Mouse (Mus musculus) bone marrow, adult 2 months (tissue): ENCODE measurements around the gene D430041D05Rik. TPM values are rescaled to one million over a fixed set of nuclear protein-coding genes. Genes with fewer than 3 reads are reported as not detected.

ENCODE experiments used
- H3K27ac ChIP-seq: fragments of 200-500 bp; 2 replicates; pipeline ENCODE4 v1.5.1; 2012; ENCODE audit warnings: low read depth, mild to moderate bottlenecking, control low read depth, inconsistent platforms, low read length; ENCODE audit not compliant: control insufficient read depth, poor library complexity, insufficient read depth
- H3K4me1 ChIP-seq: fragments of 200-500 bp; 2 replicates; pipeline ENCODE4 v1.6.1; 2011; ENCODE audit warnings: low read length; ENCODE audit not compliant: control insufficient read depth, insufficient read depth
- H3K4me3 ChIP-seq: fragments of 200-500 bp; replicated peaks from 2 replicates; pipeline ENCODE3; 2011; ENCODE audit warnings: mild to moderate bottlenecking, low read depth, low read length, control low read depth; ENCODE audit not compliant: control insufficient read depth
- CTCF ChIP-seq: fragments of 200-500 bp; IDR thresholded peaks from 2 replicates; pipeline ENCODE4 v1.5.1; 2011; ENCODE audit warnings: low read length, control low read depth; ENCODE audit not compliant: control insufficient read depth, insufficient read depth
- POLR2A ChIP-seq: fragments of 200-500 bp; IDR thresholded peaks from 2 replicates; pipeline ENCODE4 v1.6.1; 2011; ENCODE audit warnings: low read depth, mild to moderate bottlenecking, control low read depth, low read length, borderline replicate concordance; ENCODE audit not compliant: control insufficient read depth
- WGBS: fragments of 180-500 bp; shearing (Covaris S2); methylation state at CpG from one replicate; pipeline ENCODE4 v1.1.7; 2018; 5-methylcytosine and 5-hydroxymethylcytosine counted together
- polyA plus RNA-seq: library from polyadenylated mRNA; stranded (reverse); fragments of >200 nt; gene quantifications from 2 replicates; pipeline ENCODE4 v1.2.4, GENCODE M21; 2011; ENCODE audit warnings: low replicate concordance; ENCODE audit not compliant: missing spikeins, insufficient read depth, insufficient read length

Gene D430041D05Rik
- polyA plus RNA-seq, 1 experiment, result not detected

DNA sequence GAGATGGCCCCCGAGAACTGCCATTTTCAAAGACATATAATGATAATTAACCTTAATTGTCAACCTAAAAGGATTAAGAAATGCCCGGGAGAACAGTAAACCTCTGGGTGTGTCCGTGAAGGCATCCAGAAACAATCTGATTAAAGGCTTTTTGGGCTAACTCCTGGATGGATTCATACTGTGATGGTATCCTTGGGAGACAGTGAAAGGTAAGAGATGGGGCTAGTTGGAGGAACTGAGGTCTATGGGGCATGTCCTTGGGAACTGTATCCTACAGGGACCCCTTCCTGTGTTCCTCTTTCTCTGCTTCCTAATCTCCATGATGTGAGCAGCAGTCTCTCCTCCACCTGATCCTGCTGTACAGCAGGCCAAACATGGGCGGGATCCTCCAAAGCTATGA, 38.7 kb downstream of the D430041D05Rik start:
- no peak for TF ChIP-seq CTCF
- no peak for TF ChIP-seq POLR2A
- Histone ChIP-seq H3K4me1 (no peaks in the 10 kb centered on the region), H3K27ac (no peak overlapping the region), H3K4me3 (no peak overlapping the region)
- WGBS, result 77% methylated on average over 4 of the region's 4 CpGs

DNA sequence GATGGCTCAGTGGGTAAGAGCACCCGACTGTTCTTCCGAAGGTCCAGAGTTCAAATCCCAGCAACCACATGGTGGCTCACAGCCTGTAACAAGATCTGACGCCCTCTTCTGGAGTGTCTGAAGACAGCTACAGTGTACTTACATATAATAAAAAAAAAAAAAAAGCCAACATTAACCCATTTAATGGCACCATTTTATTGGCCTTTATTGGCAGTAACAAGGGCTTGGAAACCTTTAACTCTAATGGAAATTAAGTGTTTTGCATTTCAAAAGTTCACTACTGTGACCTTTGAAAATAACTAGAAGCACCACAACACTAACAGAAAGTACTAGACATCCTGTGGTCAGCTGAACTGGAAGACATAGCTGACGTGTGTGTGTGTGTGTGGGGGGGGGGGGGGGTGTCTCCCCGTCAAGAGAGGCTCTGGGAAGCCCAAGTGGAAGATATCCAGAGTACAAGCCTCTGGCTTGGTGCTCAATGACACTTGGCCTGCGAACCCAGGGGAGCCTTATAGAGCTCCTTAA, 39.1 kb downstream of the D430041D05Rik start:
- no peak overlapping the region for H3K4me3 ChIP-seq
- H3K4me1 ChIP-seq, result no peaks in the 10 kb centered on the region; the same call in 1 of the 2 replicates
- 66% methylated on average over 6 of the region's 6 CpGs for WGBS
- H3K27ac ChIP-seq, result no peak overlapping the region
- TF ChIP-seq POLR2A, result no peak

DNA sequence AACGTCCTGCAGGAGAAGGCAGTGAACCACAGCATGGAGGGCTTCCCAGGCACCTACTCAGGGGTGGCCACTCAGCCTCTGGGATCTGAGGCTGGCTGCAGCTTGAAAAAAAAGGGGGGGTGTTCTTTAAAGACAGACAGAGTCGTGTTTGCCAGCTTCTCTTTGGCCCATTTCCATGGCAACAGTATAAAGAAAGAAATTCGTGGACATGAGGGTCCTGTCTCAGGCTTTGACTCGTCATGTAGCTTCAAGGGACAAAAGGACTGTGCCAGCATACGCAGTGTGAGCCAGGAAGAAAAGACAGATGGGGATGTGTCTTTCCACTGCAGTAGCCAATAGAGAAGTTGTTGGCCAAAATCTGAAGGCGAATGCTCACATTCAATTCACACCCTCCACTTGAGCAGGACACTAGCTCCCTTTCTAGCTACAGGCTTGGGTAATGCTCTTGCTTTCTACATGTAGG, 42.9 kb downstream of the D430041D05Rik start:
- H3K4me3 ChIP-seq, result no peak overlapping the region
- TF ChIP-seq CTCF, result no peak
- no peak for TF ChIP-seq POLR2A
- no peak overlapping the region for H3K27ac ChIP-seq
- H3K4me1 ChIP-seq, result no peaks in the 10 kb centered on the region; the same call in 1 of the 2 replicates
- WGBS, result 57% methylated on average over 6 of the region's 6 CpGs

DNA sequence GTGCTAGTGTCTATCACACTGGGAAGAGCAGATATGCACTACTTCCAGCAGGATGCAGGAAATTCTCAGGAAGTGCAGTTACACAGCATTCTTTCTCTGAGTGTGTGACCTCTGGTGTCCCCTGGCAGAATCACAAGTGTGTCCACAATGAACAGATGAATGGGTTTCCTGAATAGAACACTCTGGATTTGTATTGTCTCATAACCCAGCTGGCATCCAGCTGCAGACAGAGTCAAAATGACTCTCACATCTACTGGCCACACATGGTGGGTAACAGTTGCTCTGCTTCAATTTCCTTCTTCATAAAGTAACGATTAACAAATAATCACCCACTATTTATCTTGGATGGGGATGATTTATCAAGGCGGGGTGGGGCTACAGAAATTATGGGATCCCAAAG, 43.5 kb downstream of the D430041D05Rik start:
- H3K4me1 ChIP-seq, result no peaks in the 10 kb centered on the region; the same call in 1 of the 2 replicates
- WGBS, result 68% methylated on average over 2 of the region's 2 CpGs
- no peak overlapping the region for H3K27ac ChIP-seq
- no peak for TF ChIP-seq CTCF
- TF ChIP-seq POLR2A, result no peak
- H3K4me3 ChIP-seq, result no peak overlapping the region

DNA sequence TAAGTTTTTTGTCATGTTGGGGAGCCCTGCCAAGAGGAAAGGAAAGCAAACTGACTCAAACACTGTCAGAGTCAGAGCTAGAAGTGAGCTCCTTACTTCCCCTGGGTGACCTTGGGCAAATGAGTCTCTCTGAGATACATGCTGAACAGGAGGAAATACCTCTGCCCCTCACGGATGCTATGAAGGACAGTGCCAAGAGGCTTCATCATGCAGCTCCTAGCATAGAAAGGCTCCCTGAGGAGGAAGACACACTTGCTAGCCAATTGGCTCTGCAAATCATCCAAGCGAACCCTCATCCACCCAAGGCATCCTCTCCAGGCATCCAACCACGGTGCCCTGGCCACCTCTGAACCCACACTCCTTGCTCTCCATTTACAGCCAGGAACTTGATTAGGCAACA, 51.5 kb downstream of the D430041D05Rik start:
- 62% methylated on average over 3 of the region's 3 CpGs for WGBS
- Histone ChIP-seq H3K27ac (no peak overlapping the region), H3K4me1 (no peaks in the 10 kb centered on the region), H3K4me3 (no peak overlapping the region)
- TF ChIP-seq CTCF (no peak), POLR2A (no peak)

DNA sequence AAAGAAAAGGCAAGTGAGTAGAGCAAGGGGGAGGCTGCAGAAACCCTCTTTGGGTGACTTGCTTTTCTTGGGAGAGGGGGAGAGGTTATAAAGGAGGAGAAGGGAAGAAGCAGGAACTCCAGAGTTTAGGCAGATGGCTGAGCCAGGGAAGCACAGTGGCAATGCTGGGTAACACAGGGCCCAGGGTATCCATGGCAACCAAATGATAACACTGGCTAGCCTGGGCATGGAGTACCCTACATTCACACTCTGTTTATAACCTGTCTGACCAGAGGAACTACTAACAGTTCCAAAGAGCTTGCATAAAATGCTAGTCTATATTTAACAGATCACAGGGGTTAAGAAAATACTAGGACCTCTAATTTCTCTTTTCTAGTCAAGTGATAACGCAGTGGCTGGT, 51.9 kb downstream of the D430041D05Rik start:
- WGBS, result 79% methylated on average over 1 of the region's 1 CpGs
- Histone ChIP-seq H3K4me3 (no peak overlapping the region), H3K4me1 (no peaks in the 10 kb centered on the region), H3K27ac (no peak overlapping the region)
- TF ChIP-seq POLR2A (no peak), CTCF (no peak)

DNA sequence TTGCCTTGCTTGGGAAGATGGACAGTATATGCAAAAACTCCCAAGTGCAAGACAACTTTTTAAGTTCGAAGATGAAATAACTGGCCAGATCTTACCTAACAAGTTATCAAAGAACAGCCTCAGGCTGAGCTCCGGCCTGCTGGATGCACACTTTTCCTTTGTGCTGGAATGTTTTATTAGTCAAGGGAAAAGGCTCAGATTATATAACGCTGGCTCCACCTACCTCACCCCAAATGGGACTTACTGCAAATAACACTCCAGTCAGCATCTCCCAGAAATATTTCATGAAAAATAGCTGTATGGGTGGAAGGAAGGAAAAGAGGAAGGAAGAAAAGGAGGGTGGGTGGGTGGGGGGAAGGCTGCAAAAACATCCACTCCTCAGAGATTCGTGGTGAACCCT, 54.3 kb downstream of the D430041D05Rik start:
- no peak overlapping the region for H3K27ac ChIP-seq
- no peaks in the 10 kb centered on the region for H3K4me1 ChIP-seq
- H3K4me3 ChIP-seq, result no peak overlapping the region
- 58% methylated on average over 4 of the region's 4 CpGs for WGBS
- TF ChIP-seq POLR2A, result no peak
- no peak for TF ChIP-seq CTCF

DNA sequence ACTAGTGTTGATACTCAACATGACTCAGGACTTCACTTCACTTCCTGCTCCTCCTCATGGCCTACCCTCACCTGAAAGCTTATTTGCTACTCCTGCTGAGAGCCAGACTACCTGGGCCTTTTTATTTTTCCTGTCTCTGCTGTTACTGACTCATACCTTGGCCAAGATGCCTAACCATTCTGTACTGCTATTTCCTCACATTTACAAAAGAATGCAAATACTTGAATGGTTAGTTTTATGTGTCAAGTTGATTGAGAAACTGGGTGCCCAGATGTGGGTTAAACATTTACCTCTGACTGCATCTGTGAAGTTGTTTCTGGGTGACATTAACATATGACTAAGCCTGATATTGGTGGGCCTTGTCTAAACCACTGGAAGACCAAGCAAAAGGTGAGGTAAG, 56.7 kb downstream of the D430041D05Rik start:
- no peaks in the 10 kb centered on the region for H3K4me1 ChIP-seq
- no peak overlapping the region for H3K4me3 ChIP-seq
- H3K27ac ChIP-seq, result no peak overlapping the region
- TF ChIP-seq POLR2A (no peak), CTCF (no peak)

DNA sequence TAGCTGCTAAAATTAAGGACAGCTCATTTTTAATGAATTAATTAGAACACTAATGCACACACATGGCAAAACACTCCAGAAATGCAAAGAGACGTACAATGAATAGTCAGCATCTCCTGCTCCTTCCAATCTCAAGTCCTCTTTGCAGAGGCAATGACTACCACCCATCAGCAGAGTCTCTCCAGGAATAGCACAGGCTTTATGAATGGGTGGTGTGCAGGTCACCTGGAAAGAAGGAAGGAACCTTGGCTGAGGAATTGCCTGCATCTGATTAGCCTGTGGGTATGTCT, 58.7 kb downstream of the D430041D05Rik start:
- no peak for TF ChIP-seq POLR2A
- no peak for TF ChIP-seq CTCF
- Histone ChIP-seq H3K27ac (no peak overlapping the region), H3K4me3 (no peak overlapping the region), H3K4me1 (no peaks in the 10 kb centered on the region)
- WGBS, result 82% methylated on average over 1 of the region's 1 CpGs
